Mouse (Mus musculus) embryonic facial prominence, embryonic 14.5 days (tissue): ENCODE data around the gene Tox3. TPM values are rescaled to one million over a fixed set of nuclear protein-coding genes. Genes with fewer than 3 reads are reported as not detected.

Experiments
- ATAC-seq: fragments of 200-750 bp; cut with Nextera tagmentation; 2 replicates; pipeline ENCODE4 v1.8.0; 2017; ENCODE audit warnings: low read depth, moderate number of reproducible peaks, moderate TSS enrichment
- DNase-seq: peaks from one replicate; pipeline ENCODE4 v3.0.0-alpha.2; 2015; ENCODE audit warnings: low spot score
- H3K27ac ChIP-seq: fragments of 300-500 bp; sonication (generic); replicated peaks from 2 replicates; pipeline ENCODE4 v1.5.1; 2014; ENCODE audit warnings: low read depth, mild to moderate bottlenecking, low read length, moderate library complexity
- H3K27me3 ChIP-seq: fragments of 300-500 bp; sonication (generic); replicated peaks from 2 replicates; pipeline ENCODE4 v1.6.1; 2014; ENCODE audit warnings: low read length; ENCODE audit not compliant: control insufficient read depth, insufficient read depth
- H3K36me3 ChIP-seq: fragments of 300-500 bp; sonication (generic); 2 replicates; pipeline ENCODE4 v1.6.1; 2014; ENCODE audit warnings: low read length, mixed read lengths; ENCODE audit not compliant: control insufficient read depth, insufficient read depth
- H3K4me1 ChIP-seq: fragments of 300-500 bp; sonication (generic); 2 replicates; pipeline ENCODE4 v1.6.1; 2014; ENCODE audit warnings: antibody characterized with exemption, low read length; ENCODE audit not compliant: control insufficient read depth, insufficient read depth
- H3K4me2 ChIP-seq: fragments of 300-500 bp; sonication (generic); 2 replicates; pipeline ENCODE4 v1.6.1; 2014; ENCODE audit warnings: low read depth, mild to moderate bottlenecking, low read length, moderate library complexity, mixed read lengths
- H3K4me3 ChIP-seq: fragments of 300-500 bp; sonication (generic); 2 replicates; pipeline ENCODE4 v1.5.1; 2014; ENCODE audit warnings: low read depth, mild to moderate bottlenecking, low read length
- H3K9ac ChIP-seq: fragments of 300-500 bp; sonication (generic); 2 replicates; pipeline ENCODE4 v1.6.1; 2014; ENCODE audit warnings: low read depth, mild to moderate bottlenecking, low read length, moderate library complexity, mixed read lengths
- H3K9me3 ChIP-seq: fragments of 300-500 bp; sonication (generic); 2 replicates; pipeline ENCODE4 v1.6.1; 2016; ENCODE audit warnings: low read length; ENCODE audit not compliant: control insufficient read depth
- WGBS: fragments of 180-500 bp; shearing (Covaris S2); extraction: QIAGEN DNeasy Blood & Tissue Kit; methylation state at CpG from one replicate; pipeline ENCODE4 v1.1.7; 2014; 5-methylcytosine and 5-hydroxymethylcytosine counted together
- polyA plus RNA-seq: library from polyadenylated mRNA; unstranded; fragments of >200 nt; fragmentation: Nextera tagmentation; extraction: Ambion mirVana; gene quantifications from 2 replicates; pipeline ENCODE4 v1.2.1, GENCODE M21; 2014

Tox3 gene
- polyA plus RNA-seq, 1 experiment from 2014 or later, result 4.9 TPM

DNA sequence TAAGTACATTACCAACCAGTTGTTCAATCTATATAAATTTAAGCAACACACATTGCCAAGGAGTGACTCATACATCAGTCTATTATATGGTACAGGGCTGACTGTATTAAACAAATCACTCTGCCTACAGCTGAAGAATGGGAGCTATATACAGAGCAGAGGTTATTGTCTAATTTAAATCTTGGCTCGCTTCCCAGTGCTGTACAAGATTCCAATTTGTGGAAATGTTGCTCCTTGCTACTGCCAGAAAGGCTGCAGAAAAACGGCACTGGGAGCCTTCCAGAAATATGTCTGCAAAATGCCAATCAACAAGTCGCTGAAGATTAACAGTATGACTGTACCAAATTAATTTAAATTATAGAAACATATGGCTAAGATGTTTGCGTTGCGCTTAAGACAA lies 45.9 kb downstream of the Tox3 start:
- H3K4me2 ChIP-seq, result peak overlapping the region; percentile 16
- peak overlapping the region; percentile 70 for H3K27ac ChIP-seq
- peaks cover 28% of the 10 kb centered on the region for H3K4me1 ChIP-seq
- WGBS, result 18% methylated on average over 5 of the region's 5 CpGs
- H3K9ac ChIP-seq, result no peak overlapping the region
- H3K9me3 ChIP-seq, result peaks cover 8% of the 10 kb centered on the region; the same call in 1 of the 2 replicates
- peak; percentile 97 for DNase-seq
- H3K27me3 ChIP-seq, result 0 out of 2 replicates have a peak, but pooled peaks cover 8% of the 10 kb centered on the region
- peak; percentile 97 for ATAC-seq
- H3K36me3 ChIP-seq, result no peaks in the 10 kb centered on the region
- H3K4me3 ChIP-seq, result no peak overlapping the region

GRCm38 (mm10) chr8:90301543-90301942 lies 46.6 kb downstream of the Tox3 start:
- ATAC-seq (no peak), DNase-seq (peak; percentile 61)
- Histone ChIP-seq H3K4me1 (peaks cover 31% of the 10 kb centered on the region), H3K4me3 (no peak overlapping the region), H3K9ac (no peak overlapping the region), H3K9me3 (peaks cover 4% of the 10 kb centered on the region; the same call in 1 of the 2 replicates), H3K27ac (peak overlapping the region; percentile 70), H3K36me3 (no peaks in the 10 kb centered on the region), H3K27me3 (0 out of 2 replicates have a peak, but pooled peaks cover 8% of the 10 kb centered on the region), H3K4me2 (0 out of 2 replicates have a peak overlapping the region, but pooled peaks have one; percentile 16)
- WGBS, result 29% methylated on average over 5 of the region's 5 CpGs

GRCm38 (mm10) chr8:90300973-90301372 lies 47.2 kb downstream of the Tox3 start:
- H3K9ac ChIP-seq, result no peak overlapping the region
- H3K27ac ChIP-seq, result no peak overlapping the region
- H3K9me3 ChIP-seq, result no peaks in the 10 kb centered on the region
- no peaks in the 10 kb centered on the region for H3K36me3 ChIP-seq
- no peak for ATAC-seq
- H3K4me1 ChIP-seq, result peaks cover 31% of the 10 kb centered on the region
- WGBS, result 41% methylated on average over 2 of the region's 2 CpGs
- H3K4me3 ChIP-seq, result no peak overlapping the region
- no peak overlapping the region for H3K4me2 ChIP-seq
- H3K27me3 ChIP-seq, result 0 out of 2 replicates have a peak, but pooled peaks cover 8% of the 10 kb centered on the region
- DNase-seq, result no peak

GRCm38 (mm10) chr8:90294061-90294460 lies 54.1 kb downstream of the Tox3 start:
- Histone ChIP-seq H3K27me3 (0 out of 2 replicates have a peak, but pooled peaks cover 8% of the 10 kb centered on the region), H3K36me3 (no peaks in the 10 kb centered on the region), H3K4me1 (peaks cover 4% of the 10 kb centered on the region; the same call in 1 of the 2 replicates), H3K4me3 (no peak overlapping the region), H3K9me3 (no peaks in the 10 kb centered on the region), H3K27ac (no peak overlapping the region), H3K4me2 (no peak overlapping the region), H3K9ac (no peak overlapping the region)
- DNase-seq (no peak), ATAC-seq (no peak)
- 41% methylated on average over 3 of the region's 3 CpGs for WGBS

DNA sequence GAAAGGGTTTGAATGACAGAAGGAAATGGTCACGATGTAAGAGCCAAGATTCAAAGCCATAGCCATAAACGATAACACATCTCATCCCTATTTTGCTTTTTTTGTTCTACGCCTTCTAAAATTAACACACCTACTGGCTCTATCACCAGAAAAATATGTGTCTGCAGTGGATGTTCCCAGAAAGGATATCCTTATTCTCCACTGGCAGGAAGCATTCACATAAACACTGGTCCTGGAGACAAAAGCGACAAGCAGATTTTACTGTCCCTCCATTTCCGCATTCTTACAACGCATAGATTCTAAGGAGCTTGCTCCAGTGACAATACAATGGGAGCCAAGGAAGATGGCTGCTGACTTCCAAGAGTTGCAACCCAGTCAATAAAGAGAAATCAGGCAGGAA lies 57.3 kb downstream of the Tox3 start:
- H3K27ac ChIP-seq, result no peak overlapping the region
- no peaks in the 10 kb centered on the region for H3K27me3 ChIP-seq
- no peak overlapping the region for H3K9ac ChIP-seq
- H3K4me2 ChIP-seq, result no peak overlapping the region
- H3K4me1 ChIP-seq, result 0 out of 2 replicates have a peak, but pooled peaks cover 5% of the 10 kb centered on the region
- ATAC-seq (no peak), DNase-seq (no peak)
- H3K4me3 ChIP-seq, result no peak overlapping the region
- 88% methylated on average over 6 of the region's 6 CpGs for WGBS
- H3K9me3 ChIP-seq, result no peaks in the 10 kb centered on the region
- no peaks in the 10 kb centered on the region for H3K36me3 ChIP-seq

DNA sequence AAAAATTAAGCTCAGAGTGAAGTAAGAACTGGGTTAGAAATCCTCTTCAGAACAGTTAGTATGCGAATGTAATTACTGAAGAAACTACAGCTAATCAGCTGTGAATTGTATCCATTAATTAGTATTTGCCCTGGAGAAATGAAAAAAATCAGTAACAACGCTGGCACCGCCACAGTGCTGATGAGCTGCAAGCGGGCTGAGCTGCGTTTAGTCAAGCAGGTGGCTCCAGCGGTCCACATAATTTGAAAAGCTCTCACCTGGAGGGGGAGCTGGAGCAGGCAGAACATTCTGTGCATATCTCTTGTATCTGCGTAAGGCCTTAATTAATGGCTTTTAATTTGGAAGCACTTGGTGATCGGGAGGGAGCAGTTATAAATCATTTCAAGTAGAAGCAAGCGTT lies 71.4 kb downstream of the Tox3 start:
- no peaks in the 10 kb centered on the region for H3K9me3 ChIP-seq
- H3K4me1 ChIP-seq, result no peaks in the 10 kb centered on the region; the same call in 1 of the 2 replicates
- H3K36me3 ChIP-seq, result no peaks in the 10 kb centered on the region
- no peaks in the 10 kb centered on the region for H3K27me3 ChIP-seq
- 78% methylated on average over 9 of the region's 9 CpGs for WGBS
- no peak overlapping the region for H3K27ac ChIP-seq
- H3K4me3 ChIP-seq, result no peak overlapping the region
- ATAC-seq (peak; percentile 42; the same call in 1 of the 2 replicates), DNase-seq (peak; percentile 35)
- no peak overlapping the region for H3K4me2 ChIP-seq
- no peak overlapping the region for H3K9ac ChIP-seq

- Histone ChIP-seq H3K9me3 (no peaks in the 10 kb centered on the region), H3K4me1 (peaks cover 3% of the 10 kb centered on the region; the same call in 1 of the 2 replicates), H3K4me2 (no peak overlapping the region), H3K36me3 (no peaks in the 10 kb centered on the region), H3K4me3 (no peak overlapping the region), H3K9ac (no peak overlapping the region), H3K27me3 (no peaks in the 10 kb centered on the region), H3K27ac (no peak overlapping the region)
- DNase-seq (peak; percentile 68), ATAC-seq (no peak)
- WGBS, result 56% methylated on average over 7 of the region's 7 CpGs
These were observed 75.0 kb downstream of the Tox3 start for GRCm38 (mm10) chr8:90273182-90273581.

- DNase-seq (no peak), ATAC-seq (no peak)
- Histone ChIP-seq H3K4me1 (peaks cover 6% of the 10 kb centered on the region; the same call in 1 of the 2 replicates), H3K9me3 (no peaks in the 10 kb centered on the region), H3K4me3 (no peak overlapping the region), H3K9ac (no peak overlapping the region), H3K27me3 (no peaks in the 10 kb centered on the region), H3K4me2 (no peak overlapping the region), H3K27ac (no peak overlapping the region), H3K36me3 (no peaks in the 10 kb centered on the region)
- WGBS, result 90% methylated on average over 10 of the region's 10 CpGs
These were observed 76.2 kb downstream of the Tox3 start for GRCm38 (mm10) chr8:90271920-90272319.

DNA sequence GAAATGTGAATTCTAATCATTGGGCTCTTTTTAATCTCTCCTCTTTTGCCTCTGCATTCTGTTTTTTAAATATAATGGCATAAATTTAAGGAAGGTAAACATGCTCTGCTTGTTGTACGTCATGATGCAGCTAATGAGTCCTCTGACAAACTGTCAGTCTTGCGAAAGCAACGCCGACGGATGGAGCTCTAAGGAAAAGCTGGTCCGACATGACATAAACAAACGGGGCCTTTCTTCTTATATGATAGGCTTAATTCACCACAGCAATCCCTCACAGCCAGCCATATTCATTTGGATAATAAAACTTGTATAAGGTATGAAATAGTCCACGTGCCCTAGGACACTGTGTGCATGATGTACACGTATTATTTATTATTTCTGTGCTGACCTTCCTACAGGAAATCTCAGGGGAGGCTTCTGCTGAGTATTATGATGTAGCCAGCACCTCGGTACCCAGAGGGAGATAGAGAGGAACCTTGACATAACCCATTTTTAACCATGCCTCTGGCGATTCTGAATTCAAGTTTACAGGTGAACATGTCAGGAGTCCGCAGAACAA lies 80.4 kb downstream of the Tox3 start:
- Histone ChIP-seq H3K27ac (no peak overlapping the region), H3K9me3 (no peaks in the 10 kb centered on the region), H3K27me3 (no peaks in the 10 kb centered on the region), H3K4me1 (0 out of 2 replicates have a peak, but pooled peaks cover 6% of the 10 kb centered on the region), H3K4me2 (no peak overlapping the region), H3K36me3 (no peaks in the 10 kb centered on the region), H3K4me3 (no peak overlapping the region), H3K9ac (no peak overlapping the region)
- no peak for ATAC-seq
- 59% methylated on average over 12 of the region's 12 CpGs for WGBS
- DNase-seq, result no peak
